Mouse (Mus musculus): ENCODE measurements around the gene Mettl7a2. TPM values are rescaled to one million over a fixed set of nuclear protein-coding genes. Genes with fewer than 3 reads are reported as not detected.
"Not testable (repeated sequence)": the region's sequence is repeated elsewhere in the genome, so short reads cannot be mapped to it uniquely, and the experiment has no call there.

The Mettl7a2 gene
- polyA plus RNA-seq, 1 experiment from 2014 or later, result not detected

GRCm38 (mm10) chr15:100349496-100349895 lies 3.5 kb upstream of the Mettl7a2 start:
- H3K36me3 ChIP-seq (ENCODE audit: control insufficient read depth, insufficient read depth, low read length), result no peaks in the 10 kb centered on the region
- H3K9ac ChIP-seq (replicated peaks; ENCODE audit: low read depth, low read length), result no peak overlapping the region
- H3K27me3 ChIP-seq (ENCODE audit: control insufficient read depth, insufficient read depth, low read length), result no peaks in the 10 kb centered on the region
- 12% methylated on average over 2 of the region's 2 CpGs for WGBS
- peaks cover 3% of the 10 kb centered on the region; the same call in 1 of the 2 replicates for H3K9me3 ChIP-seq (ENCODE audit: control insufficient read depth, low read depth, low read length)
- peaks cover 3% of the 10 kb centered on the region; the same call in 1 of the 2 replicates for H3K4me1 ChIP-seq (ENCODE audit: control insufficient read depth, insufficient read depth, low read length)
- no peak overlapping the region for H3K4me3 ChIP-seq (ENCODE audit: low read depth, low read length)
- ATAC-seq (ENCODE audit: insufficient number of reproducible peaks, insufficient read depth, low FRiP score, low read depth), result no peak
- H3K4me2 ChIP-seq (replicated peaks; ENCODE audit: low read depth, low read length), result no peak overlapping the region
- H3K27ac ChIP-seq (ENCODE audit: low read length), result no peak overlapping the region

DNA sequence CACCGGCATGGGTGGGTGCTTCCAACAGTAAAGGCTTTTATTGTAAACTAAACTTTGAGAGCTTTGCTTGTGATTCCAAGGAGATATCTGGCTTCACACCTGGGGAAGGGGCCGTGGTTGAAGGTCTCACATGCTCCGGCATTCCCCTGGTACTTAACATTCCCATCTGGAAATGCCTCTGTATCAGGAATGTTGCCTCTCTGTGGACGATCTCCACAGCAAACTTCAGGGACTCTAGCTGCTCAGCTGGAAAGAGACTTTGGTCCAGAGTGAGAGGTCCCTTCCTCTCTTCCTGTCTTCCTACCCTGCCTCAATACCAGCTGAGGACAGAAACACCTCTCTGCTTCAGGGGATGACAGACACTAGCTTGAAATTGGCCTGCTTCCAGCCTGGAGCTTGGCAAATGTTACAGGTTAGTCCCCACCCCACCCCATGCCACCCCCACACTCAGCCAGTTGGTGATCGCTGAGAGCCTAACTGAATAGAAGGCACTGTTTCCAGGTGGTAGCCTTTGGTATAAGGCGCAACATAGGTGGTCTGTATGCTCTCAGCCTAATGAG lies 1.4 kb upstream of the Mettl7a2 start:
- Histone ChIP-seq H3K9me3 (ENCODE audit: control insufficient read depth, low read depth, low read length) (no peaks in the 10 kb centered on the region), H3K27ac (ENCODE audit: low read length) (no peak overlapping the region), H3K9ac (replicated peaks; ENCODE audit: low read depth, low read length) (no peak overlapping the region), H3K4me3 (ENCODE audit: low read depth, low read length) (no peak overlapping the region), H3K27me3 (ENCODE audit: control insufficient read depth, insufficient read depth, low read length) (no peaks in the 10 kb centered on the region), H3K4me1 (ENCODE audit: control insufficient read depth, insufficient read depth, low read length) (peaks cover 3% of the 10 kb centered on the region; the same call in 1 of the 2 replicates), H3K4me2 (replicated peaks; ENCODE audit: low read depth, low read length) (no peak overlapping the region), H3K36me3 (ENCODE audit: control insufficient read depth, insufficient read depth, low read length) (no peaks in the 10 kb centered on the region)
- WGBS, result 58% methylated on average over 6 of the region's 6 CpGs
- no peak for ATAC-seq (ENCODE audit: insufficient number of reproducible peaks, insufficient read depth, low FRiP score, low read depth)

GRCm38 (mm10) chr15:100353399-100353798 lies 399 bp downstream of the Mettl7a2 start:
- not testable (repeated sequence) for H3K9ac ChIP-seq (replicated peaks; ENCODE audit: low read depth, low read length); H3K9me3 ChIP-seq (ENCODE audit: control insufficient read depth, low read depth, low read length); H3K4me1 ChIP-seq (ENCODE audit: control insufficient read depth, insufficient read depth, low read length); H3K4me2 ChIP-seq (replicated peaks; ENCODE audit: low read depth, low read length); H3K27me3 ChIP-seq (ENCODE audit: control insufficient read depth, insufficient read depth, low read length); H3K36me3 ChIP-seq (ENCODE audit: control insufficient read depth, insufficient read depth, low read length); ATAC-seq (ENCODE audit: insufficient number of reproducible peaks, insufficient read depth, low FRiP score, low read depth); H3K4me3 ChIP-seq (ENCODE audit: low read depth, low read length); H3K27ac ChIP-seq (ENCODE audit: low read length)
- WGBS, result 94% methylated on average over 9 of the region's 22 CpGs

DNA sequence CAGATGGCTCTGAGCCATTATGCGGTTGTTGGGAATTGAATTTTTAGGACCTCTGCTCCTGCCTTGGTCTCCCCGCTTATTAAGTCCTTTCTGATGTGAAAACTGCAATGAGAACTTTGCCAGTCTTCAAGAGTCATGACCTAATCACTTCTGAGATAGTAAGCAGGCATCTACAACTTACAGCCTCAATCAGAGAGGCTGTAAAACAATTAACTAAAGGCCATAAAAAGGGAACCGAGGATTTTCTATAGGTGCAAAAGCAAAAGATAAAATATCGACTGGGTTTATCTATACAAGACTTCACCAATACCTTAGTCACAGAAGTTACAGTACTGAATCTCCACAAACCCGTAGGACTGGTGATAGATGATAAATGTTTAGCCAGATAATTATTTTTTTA lies 2.9 kb downstream of the Mettl7a2 start:
- no peak for ATAC-seq (ENCODE audit: insufficient number of reproducible peaks, insufficient read depth, low FRiP score, low read depth)
- no peak overlapping the region for H3K9ac ChIP-seq (replicated peaks; ENCODE audit: low read depth, low read length)
- no peaks in the 10 kb centered on the region for H3K27me3 ChIP-seq (ENCODE audit: control insufficient read depth, insufficient read depth, low read length)
- no peak overlapping the region for H3K27ac ChIP-seq (ENCODE audit: low read length)
- H3K4me2 ChIP-seq (replicated peaks; ENCODE audit: low read depth, low read length), result no peak overlapping the region
- WGBS, result 61% methylated on average over 5 of the region's 5 CpGs
- H3K9me3 ChIP-seq (ENCODE audit: control insufficient read depth, low read depth, low read length), result no peaks in the 10 kb centered on the region
- H3K4me1 ChIP-seq (ENCODE audit: control insufficient read depth, insufficient read depth, low read length), result peaks cover 3% of the 10 kb centered on the region; the same call in 1 of the 2 replicates
- H3K36me3 ChIP-seq (ENCODE audit: control insufficient read depth, insufficient read depth, low read length), result no peaks in the 10 kb centered on the region
- no peak overlapping the region for H3K4me3 ChIP-seq (ENCODE audit: low read depth, low read length)

GRCm38 (mm10) chr15:100364242-100364641 lies 11.2 kb downstream of the Mettl7a2 start, which contains the start of gene Higd1c:
Higd1c (plus strand) TSS chr15:100364542.
- H3K4me3 ChIP-seq (ENCODE audit: low read depth, low read length), result no peak within 1 kb of the TSS
- H3K27me3 ChIP-seq (ENCODE audit: control insufficient read depth, insufficient read depth, low read length), result no peaks in the 10 kb centered on the region
- no peaks in the 10 kb centered on the region for H3K4me1 ChIP-seq (ENCODE audit: control insufficient read depth, insufficient read depth, low read length)
- no peak for ATAC-seq (ENCODE audit: insufficient number of reproducible peaks, insufficient read depth, low FRiP score, low read depth)
- no peak within 1 kb of the TSS for H3K9ac ChIP-seq (replicated peaks; ENCODE audit: low read depth, low read length)
- no peak within 1 kb of the TSS for H3K27ac ChIP-seq (ENCODE audit: low read length)
- no peak within 1 kb of the TSS for H3K4me2 ChIP-seq (replicated peaks; ENCODE audit: low read depth, low read length)
- 0 out of 2 replicates have a peak, but pooled peaks cover 3% of the 10 kb centered on the region for H3K9me3 ChIP-seq (ENCODE audit: control insufficient read depth, low read depth, low read length)
- 53% methylated on average over 7 of the region's 7 CpGs for WGBS
- no peaks in the 10 kb centered on the region for H3K36me3 ChIP-seq (ENCODE audit: control insufficient read depth, insufficient read depth, low read length)

- not testable (repeated sequence) for H3K9ac ChIP-seq (replicated peaks; ENCODE audit: low read depth, low read length); H3K4me2 ChIP-seq (replicated peaks; ENCODE audit: low read depth, low read length); H3K4me3 ChIP-seq (ENCODE audit: low read depth, low read length); H3K27me3 ChIP-seq (ENCODE audit: control insufficient read depth, insufficient read depth, low read length); H3K4me1 ChIP-seq (ENCODE audit: control insufficient read depth, insufficient read depth, low read length); H3K27ac ChIP-seq (ENCODE audit: low read length); H3K36me3 ChIP-seq (ENCODE audit: control insufficient read depth, insufficient read depth, low read length); ATAC-seq (ENCODE audit: insufficient number of reproducible peaks, insufficient read depth, low FRiP score, low read depth); H3K9me3 ChIP-seq (ENCODE audit: control insufficient read depth, low read depth, low read length)
- 65% methylated on average over 8 of the region's 9 CpGs for WGBS
Observed at GRCm38 (mm10) chr15:100365967-100366366, 13.0 kb downstream of the Mettl7a2 start.

- 59% methylated on average over 7 of the region's 7 CpGs for WGBS
- Histone ChIP-seq H3K9me3 (ENCODE audit: control insufficient read depth, low read depth, low read length) (0 out of 2 replicates have a peak, but pooled peaks cover 3% of the 10 kb centered on the region), H3K4me3 (ENCODE audit: low read depth, low read length) (no peak overlapping the region), H3K4me1 (ENCODE audit: control insufficient read depth, insufficient read depth, low read length) (no peaks in the 10 kb centered on the region), H3K27ac (ENCODE audit: low read length) (no peak overlapping the region), H3K9ac (replicated peaks; ENCODE audit: low read depth, low read length) (no peak overlapping the region), H3K36me3 (ENCODE audit: control insufficient read depth, insufficient read depth, low read length) (no peaks in the 10 kb centered on the region), H3K27me3 (ENCODE audit: control insufficient read depth, insufficient read depth, low read length) (no peaks in the 10 kb centered on the region), H3K4me2 (replicated peaks; ENCODE audit: low read depth, low read length) (no peak overlapping the region)
- no peak for ATAC-seq (ENCODE audit: insufficient number of reproducible peaks, insufficient read depth, low FRiP score, low read depth)
Observed at GRCm38 (mm10) chr15:100367119-100367518, 14.1 kb downstream of the Mettl7a2 start.

DNA sequence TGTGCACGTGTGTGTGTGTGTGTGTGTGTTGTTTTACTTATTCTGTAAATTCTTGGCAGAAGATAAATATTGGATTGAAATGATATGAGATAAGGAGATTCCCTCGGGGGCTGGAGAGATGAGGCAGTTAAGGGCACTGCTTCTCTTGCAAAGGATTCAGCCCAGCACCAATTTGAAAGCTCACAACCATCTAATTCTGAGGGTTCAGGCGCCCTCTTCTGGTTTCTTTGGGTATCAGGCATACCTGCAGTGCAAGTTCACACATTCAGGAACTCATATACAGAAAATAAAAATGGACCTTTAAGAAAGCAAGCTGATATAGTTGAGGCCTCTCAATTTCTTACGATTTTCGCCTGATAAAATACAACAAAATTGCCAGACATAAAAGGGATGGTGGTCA lies 22.1 kb downstream of the Mettl7a2 start:
- Histone ChIP-seq H3K9ac (replicated peaks; ENCODE audit: low read depth, low read length) (no peak overlapping the region), H3K36me3 (ENCODE audit: control insufficient read depth, insufficient read depth, low read length) (no peaks in the 10 kb centered on the region), H3K4me3 (ENCODE audit: low read depth, low read length) (no peak overlapping the region), H3K4me2 (replicated peaks; ENCODE audit: low read depth, low read length) (no peak overlapping the region), H3K9me3 (ENCODE audit: control insufficient read depth, low read depth, low read length) (no peaks in the 10 kb centered on the region; the same call in 1 of the 2 replicates), H3K4me1 (ENCODE audit: control insufficient read depth, insufficient read depth, low read length) (no peaks in the 10 kb centered on the region), H3K27me3 (ENCODE audit: control insufficient read depth, insufficient read depth, low read length) (no peaks in the 10 kb centered on the region), H3K27ac (ENCODE audit: low read length) (no peak overlapping the region)
- 37% methylated on average over 5 of the region's 5 CpGs for WGBS
- ATAC-seq (ENCODE audit: insufficient number of reproducible peaks, insufficient read depth, low FRiP score, low read depth), result no peak

Data from stomach, embryonic 14.5 days (tissue).